Mouse (Mus musculus): ENCODE data around the gene Tmcc1. TPM values are rescaled to one million over a fixed set of nuclear protein-coding genes. Genes with fewer than 3 reads are reported as not detected.

Gene Tmcc1
- polyA plus RNA-seq, 1 experiment = 24.4 TPM

DNA sequence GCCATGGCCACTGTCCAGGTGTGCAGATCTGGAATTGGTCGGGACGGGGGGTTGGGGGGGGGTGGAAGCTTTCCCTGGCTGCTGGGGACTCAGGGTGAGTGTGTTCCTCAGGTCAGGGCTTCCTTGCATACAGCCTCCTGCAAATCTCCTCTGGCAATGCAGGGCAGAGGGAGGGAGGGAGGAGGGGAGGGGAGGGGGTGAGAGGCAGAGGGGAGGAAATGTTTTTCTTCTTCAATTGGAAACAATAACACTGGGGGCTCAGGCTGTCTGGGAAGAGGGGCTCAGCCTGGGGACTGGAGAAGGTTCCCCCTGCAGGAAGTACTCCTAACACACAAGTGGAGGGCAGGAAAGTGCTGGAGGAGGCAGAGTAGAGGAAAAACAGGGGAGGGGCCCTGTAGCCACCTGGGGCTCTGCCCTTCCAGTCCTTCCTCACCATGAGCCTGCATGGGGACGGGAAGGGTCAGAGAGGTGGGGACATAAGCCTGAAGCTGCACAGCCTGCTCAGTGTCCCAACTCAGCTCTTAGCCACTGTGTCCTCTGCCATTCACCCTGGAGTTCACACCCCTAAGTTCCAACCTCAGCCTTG lies 195.5 kb downstream of the Tmcc1 start:
- no peaks in the 10 kb centered on the region for H3K27me3 ChIP-seq (ENCODE audit: control insufficient read depth, insufficient read depth, low read length)
- H3K4me3 ChIP-seq (ENCODE audit: control insufficient read depth, insufficient read depth, low read length) = no peak overlapping the region
- 66% methylated on average over 3 of the region's 3 CpGs for WGBS
- no peaks in the 10 kb centered on the region for H3K36me3 ChIP-seq (ENCODE audit: control insufficient read depth, insufficient read depth, low read length)
- TF ChIP-seq CTCF (IDR thresholded peaks at IDR 0.05; ENCODE audit: borderline replicate concordance, control insufficient read depth, extremely low read depth, insufficient read depth, low read length, poor library complexity) = no peak
- TF ChIP-seq POLR2A (IDR thresholded peaks at IDR 0.05; ENCODE audit: control insufficient read depth, extremely low read depth, insufficient read depth, low read length, poor library complexity) = no peak
- no peak overlapping the region for H3K27ac ChIP-seq (ENCODE audit: control insufficient read depth, insufficient read depth, low read length)
- DNase-seq = peak; percentile 4
- H3K4me1 ChIP-seq (replicated peaks; ENCODE audit: control insufficient read depth, insufficient read depth, low read length) = peaks cover 30% of the 10 kb centered on the region

DNA sequence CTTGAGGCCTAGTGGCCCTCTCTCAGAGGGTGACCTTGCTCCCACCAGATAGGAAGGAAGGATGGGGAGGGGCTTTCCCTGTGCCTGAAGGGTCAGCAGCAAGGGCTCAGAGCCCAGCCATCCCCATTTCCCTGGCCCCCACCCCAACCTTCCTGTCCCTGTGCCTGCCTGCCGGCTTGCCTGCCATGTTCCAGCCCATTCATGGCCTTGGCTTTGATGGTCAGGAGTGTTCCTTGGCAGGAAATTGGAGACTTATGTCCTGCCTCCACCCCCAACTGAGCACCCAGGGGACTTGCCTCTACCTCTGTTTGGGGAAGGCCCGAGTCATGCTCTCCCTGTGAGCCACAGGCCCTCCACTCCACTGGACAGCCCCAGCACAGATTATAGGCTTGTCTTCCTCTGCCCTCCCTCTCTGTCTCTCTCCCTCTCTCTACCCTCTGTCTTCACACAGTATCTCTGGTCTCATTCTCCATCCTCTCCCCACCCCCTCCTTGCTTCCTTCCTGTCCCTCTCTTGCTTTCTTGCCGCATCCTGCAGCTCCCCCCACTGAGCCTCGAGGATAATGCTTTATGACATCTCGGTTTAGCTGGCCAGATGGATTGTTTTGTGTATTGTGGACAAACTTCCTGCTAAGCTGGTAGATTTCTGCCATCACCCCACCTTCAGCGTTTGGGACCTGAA lies 197.0 kb downstream of the Tmcc1 start:
- no peaks in the 10 kb centered on the region for H3K27me3 ChIP-seq (ENCODE audit: control insufficient read depth, insufficient read depth, low read length)
- DNase-seq = peak; percentile 77
- H3K27ac ChIP-seq (ENCODE audit: control insufficient read depth, insufficient read depth, low read length) = peak overlapping the region; percentile 82
- H3K4me3 ChIP-seq (ENCODE audit: control insufficient read depth, insufficient read depth, low read length) = no peak overlapping the region
- no peaks in the 10 kb centered on the region for H3K36me3 ChIP-seq (ENCODE audit: control insufficient read depth, insufficient read depth, low read length)
- WGBS = 10% methylated on average over 6 of the region's 6 CpGs
- H3K4me1 ChIP-seq (replicated peaks; ENCODE audit: control insufficient read depth, insufficient read depth, low read length) = peaks cover 43% of the 10 kb centered on the region
- peak; percentile 19; the same call in 1 of the 2 replicates for TF ChIP-seq CTCF (IDR thresholded peaks at IDR 0.05; ENCODE audit: borderline replicate concordance, control insufficient read depth, extremely low read depth, insufficient read depth, low read length, poor library complexity)
- TF ChIP-seq POLR2A (IDR thresholded peaks at IDR 0.05; ENCODE audit: control insufficient read depth, extremely low read depth, insufficient read depth, low read length, poor library complexity) = 0 out of 2 replicates have a peak, but pooled peaks have one; percentile 14

- TF ChIP-seq POLR2A (IDR thresholded peaks at IDR 0.05; ENCODE audit: control insufficient read depth, extremely low read depth, insufficient read depth, low read length, poor library complexity) (no peak), CTCF (IDR thresholded peaks at IDR 0.05; ENCODE audit: borderline replicate concordance, control insufficient read depth, extremely low read depth, insufficient read depth, low read length, poor library complexity) (no peak)
- H3K36me3 ChIP-seq (ENCODE audit: control insufficient read depth, insufficient read depth, low read length) = no peaks in the 10 kb centered on the region
- no peak overlapping the region for H3K4me3 ChIP-seq (ENCODE audit: control insufficient read depth, insufficient read depth, low read length)
- peaks cover 50% of the 10 kb centered on the region for H3K4me1 ChIP-seq (replicated peaks; ENCODE audit: control insufficient read depth, insufficient read depth, low read length)
- WGBS = 56% methylated on average over 4 of the region's 4 CpGs
- DNase-seq = peak; percentile 39
- H3K27me3 ChIP-seq (ENCODE audit: control insufficient read depth, insufficient read depth, low read length) = no peaks in the 10 kb centered on the region
- H3K27ac ChIP-seq (ENCODE audit: control insufficient read depth, insufficient read depth, low read length) = peak overlapping the region; percentile 82
These were observed 197.8 kb downstream of the Tmcc1 start for GRCm38 (mm10) chr6:115995531-115995941.

GRCm38 (mm10) chr6:115994877-115995520 lies 198.3 kb downstream of the Tmcc1 start, which contains the start of gene Plxnd1:
TSS of gene Plxnd1 (minus strand) at chr6:115995005.
- WGBS = 2% methylated on average over 33 of the region's 51 CpGs
- H3K27ac ChIP-seq (ENCODE audit: control insufficient read depth, insufficient read depth, low read length) = peak within 1 kb of the TSS; percentile 82
- H3K4me3 ChIP-seq (ENCODE audit: control insufficient read depth, insufficient read depth, low read length) = peak within 1 kb of the TSS; percentile 96
- peaks cover 55% of the 10 kb centered on the region for H3K4me1 ChIP-seq (replicated peaks; ENCODE audit: control insufficient read depth, insufficient read depth, low read length)
- H3K36me3 ChIP-seq (ENCODE audit: control insufficient read depth, insufficient read depth, low read length) = no peaks in the 10 kb centered on the region
- H3K27me3 ChIP-seq (ENCODE audit: control insufficient read depth, insufficient read depth, low read length) = no peaks in the 10 kb centered on the region
- peak; percentile 96 for DNase-seq
- TF ChIP-seq CTCF (IDR thresholded peaks at IDR 0.05; ENCODE audit: borderline replicate concordance, control insufficient read depth, extremely low read depth, insufficient read depth, low read length, poor library complexity) (0 out of 2 replicates have a peak, but pooled peaks have one; percentile 36), POLR2A (IDR thresholded peaks at IDR 0.05; ENCODE audit: control insufficient read depth, extremely low read depth, insufficient read depth, low read length, poor library complexity) (no peak)

DNA sequence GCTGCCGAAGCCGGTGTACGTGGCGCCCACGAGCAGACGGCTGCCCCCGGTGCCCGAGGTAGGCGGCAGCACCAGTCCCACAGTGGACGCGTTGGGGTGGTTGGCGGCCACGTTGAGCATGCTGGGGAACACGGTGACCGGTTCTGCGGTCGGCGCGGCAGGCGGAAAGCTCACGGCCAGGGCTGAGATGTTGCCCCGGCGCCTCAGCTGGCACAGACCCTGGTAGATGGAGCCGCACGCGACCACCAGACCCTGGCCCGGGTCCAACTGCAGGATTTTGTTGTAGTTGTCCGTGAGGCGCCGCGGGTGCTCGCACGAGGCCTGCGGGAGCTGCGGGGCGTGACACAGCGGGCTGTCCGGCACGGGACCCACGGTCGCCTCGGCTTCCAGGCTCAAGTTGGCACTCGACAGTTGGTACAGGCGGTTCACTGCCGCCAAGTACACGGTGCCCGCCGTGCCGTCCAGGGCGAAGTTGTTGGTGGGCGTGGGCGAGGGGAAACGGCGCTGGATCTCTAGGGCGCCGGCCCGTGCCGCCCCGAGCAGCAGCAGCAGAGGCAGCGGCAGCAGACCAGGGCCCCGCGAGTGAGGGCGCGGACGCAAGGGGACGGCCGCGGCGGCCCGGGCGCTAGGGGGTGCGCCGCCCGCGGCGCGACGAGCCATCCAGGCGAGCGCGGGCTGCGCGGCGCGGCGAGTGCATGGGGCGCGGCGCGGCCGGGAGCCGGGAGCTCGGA lies 199.0 kb downstream of the Tmcc1 start:
- no peaks in the 10 kb centered on the region for H3K27me3 ChIP-seq (ENCODE audit: control insufficient read depth, insufficient read depth, low read length)
- TF ChIP-seq CTCF (IDR thresholded peaks at IDR 0.05; ENCODE audit: borderline replicate concordance, control insufficient read depth, extremely low read depth, insufficient read depth, low read length, poor library complexity) = no peak
- TF ChIP-seq POLR2A (IDR thresholded peaks at IDR 0.05; ENCODE audit: control insufficient read depth, extremely low read depth, insufficient read depth, low read length, poor library complexity) = peak; percentile 59; the same call in 1 of the 2 replicates
- H3K4me3 ChIP-seq (ENCODE audit: control insufficient read depth, insufficient read depth, low read length) = peak overlapping the region; percentile 96
- H3K4me1 ChIP-seq (replicated peaks; ENCODE audit: control insufficient read depth, insufficient read depth, low read length) = peaks cover 60% of the 10 kb centered on the region
- no peak for DNase-seq
- H3K27ac ChIP-seq (ENCODE audit: control insufficient read depth, insufficient read depth, low read length) = peak overlapping the region; percentile 19
- H3K36me3 ChIP-seq (ENCODE audit: control insufficient read depth, insufficient read depth, low read length) = no peaks in the 10 kb centered on the region
- WGBS = 3% methylated on average over 93 of the region's 93 CpGs

All from thymus, adult 2 months (tissue).